23 mouse cellular contexts compared by ENCODE assay signal in genomic region chr1:171648840-171649239, GRCm38 (mm10). TPM values are rescaled to one million over a fixed set of nuclear protein-coding genes. Genes with fewer than 3 reads are reported as not detected.
DNase-seq lines count a peak whose midpoint lies in the region.
"Had no signal": no experiment of that assay in that cellular context is flagged by ENCODE, and none has a peak within 500 bp of the region (broad histone marks: within the 10 kb centered on the region; RNA-seq: fewer than 3 reads in every experiment).

No protein-coding gene starts in this region.

- peak; percentile 81 for DNase-seq in A20 (ENCODE audit: low read depth, low spot score)
- DNase-seq in CD4-positive, CD25-positive, alpha-beta regulatory T cell, adult 2 months (ENCODE audit: low read depth, low spot score) = peak; percentile 57
- DNase-seq in naive thymus-derived CD4-positive, alpha-beta T cell, adult 2 months (ENCODE audit: low read depth) = peak; percentile 65
- no peak for DNase-seq in natural killer cell, adult 2 months (ENCODE audit: low spot score in 2 of 2)
- DNase-seq in right cerebral cortex, postnatal 10 days (ENCODE audit: low spot score in 2 of 2) = no peak
- no peak for DNase-seq in frontal cortex, adult 2 months (ENCODE audit: extremely low spot score in 1 of 2, low spot score in 1 of 2)
- DNase-seq: adrenal gland, postnatal 10 days; cerebellum, postnatal 10 days; kidney, postnatal 4 days; layer of hippocampus, adult 9-11 months; liver, embryonic 13.5 days; lung, embryonic 14.5 days; right cerebral cortex, postnatal 4 days had no signal

- no peak overlapping the region for H3K27ac ChIP-seq in brown adipose tissue, adult 24 weeks (replicated peaks; ENCODE audit: low read depth, low read length)
- H3K27ac ChIP-seq: embryonic facial prominence, embryonic 12.5 days; forebrain, embryonic 13.5 days; hindbrain, embryonic 10.5 days; kidney, embryonic 15.5 days; left cerebral cortex, adult 2 months; liver, embryonic 13.5 days; midbrain, embryonic 13.5 days; neural tube, embryonic 13.5 days had no signal

- H3K4me1 ChIP-seq in brown adipose tissue, adult 24 weeks (ENCODE audit: control insufficient read depth, insufficient read depth, insufficient read length, low read length) = no peaks in the 10 kb centered on the region
- H3K4me1 ChIP-seq: embryonic facial prominence, embryonic 12.5 days; forebrain, embryonic 13.5 days; hindbrain, embryonic 10.5 days; kidney, embryonic 15.5 days; midbrain, embryonic 13.5 days; neural tube, embryonic 13.5 days had no signal

- H3K4me3 ChIP-seq in brown adipose tissue, adult 24 weeks (ENCODE audit: insufficient read depth, low read depth, low read length) = peak overlapping the region; percentile 14; the same call in 1 of the 2 replicates
- H3K4me3 ChIP-seq: embryonic facial prominence, embryonic 12.5 days; forebrain, embryonic 13.5 days; hindbrain, embryonic 10.5 days; kidney, embryonic 15.5 days; left cerebral cortex, adult 2 months; liver, embryonic 13.5 days; midbrain, embryonic 13.5 days; neural tube, embryonic 13.5 days had no signal

RNA-seq across cellular contexts. Expression of gene Slamf7, which starts 4.0 kb away (rescaled TPM):
- polyA plus RNA-seq in brown adipose tissue, adult 24 weeks (2012; ENCODE audit: insufficient read depth, insufficient read length, missing spikeins) = 1.0 and 1.6 TPM in 2 replicates
- polyA plus RNA-seq in frontal cortex, adult 2 months (2012; rRNA removed) = 0.06 and 0.17 TPM in 2 replicates
- polyA plus RNA-seq: embryonic facial prominence, embryonic 12.5 days; forebrain, embryonic 13.5 days; heart, embryonic 11.5 days; hindbrain, embryonic 10.5 days; hindbrain, embryonic 16.5 days; liver, embryonic 13.5 days; lung, embryonic 14.5 days; midbrain, embryonic 13.5 days; neural tube, embryonic 13.5 days had no signal

RNA-seq across cellular contexts. Expression of gene Cd48, which starts 33.0 kb away (rescaled TPM):
- 4.8 and 7.1 TPM in 2 replicates for polyA plus RNA-seq in brown adipose tissue, adult 24 weeks (2012; ENCODE audit: insufficient read depth, insufficient read length, missing spikeins)
- polyA plus RNA-seq in frontal cortex, adult 2 months (2012; rRNA removed) = 1.6 and 1.9 TPM in 2 replicates

RNA-seq across cellular contexts. Expression of gene Ly9, which starts 41.6 kb away (rescaled TPM):
- polyA plus RNA-seq in brown adipose tissue, adult 24 weeks (2012; ENCODE audit: insufficient read depth, insufficient read length, missing spikeins) = 0.95 TPM in 1 of 2 replicates, not detected in the other
- 0.19 and 0.32 TPM in 2 replicates for polyA plus RNA-seq in frontal cortex, adult 2 months (2012; rRNA removed)
- polyA plus RNA-seq: forebrain, embryonic 13.5 days; heart, embryonic 11.5 days; midbrain, embryonic 13.5 days had no signal

Comparison
In these comparisons a context has a peak if more than half of its experiments do, and no peak if none do; other contexts are left out.
1. DNase-seq: peak in A20 (single experiment), CD4-positive, CD25-positive, alpha-beta regulatory T cell, adult 2 months (single experiment) and naive thymus-derived CD4-positive, alpha-beta T cell, adult 2 months (single experiment); none in natural killer cell, adult 2 months (0 of 2), right cerebral cortex, postnatal 10 days (0 of 2) and frontal cortex, adult 2 months (0 of 2).